Mouse (Mus musculus) mouse trophoblast stem cell (cell line): ENCODE data around the gene Fam19a5.

Experiments
- in situ Hi-C, 2 experiments: fragments of 300-500 bp; cut with MseI, MboI; formaldehyde crosslinking; loops; 2 replicates in 1 of 2; 3 replicates in 1 of 2; pipeline ENCODE4 v1.15.1; 2025

Fam19a5 gene

GRCm38 (mm10) chr15:87661954-87662353 is 117.9 kb downstream of the Fam19a5 start:
- in situ Hi-C loops = no loop called here

GRCm38 (mm10) chr15:87666041-87666750 is 122.1 kb downstream of the Fam19a5 start:
- in situ Hi-C loops = no loop called here

- in situ Hi-C loops = no loop called here
Measured at GRCm38 (mm10) chr15:87667416-87667815, 123.3 kb downstream of the Fam19a5 start.

GRCm38 (mm10) chr15:87668112-87668511 is 124.0 kb downstream of the Fam19a5 start:
- in situ Hi-C loops = no loop called here

GRCm38 (mm10) chr15:87671929-87672328 is 127.8 kb downstream of the Fam19a5 start:
- in situ Hi-C loops = no loop called here

GRCm38 (mm10) chr15:87678711-87679110 is 134.6 kb downstream of the Fam19a5 start:
- in situ Hi-C loops = no loop called here

GRCm38 (mm10) chr15:87682410-87682809 is 138.3 kb downstream of the Fam19a5 start:
- in situ Hi-C loops = no loop called here

GRCm38 (mm10) chr15:87686415-87687040 is 142.4 kb downstream of the Fam19a5 start:
- in situ Hi-C loops = no loop called here

GRCm38 (mm10) chr15:87691271-87691955 is 147.3 kb downstream of the Fam19a5 start:
- in situ Hi-C loops = no loop called here

- in situ Hi-C loops = no loop called here
Measured at GRCm38 (mm10) chr15:87691958-87692357, 147.9 kb downstream of the Fam19a5 start.

GRCm38 (mm10) chr15:87692394-87692793 is 148.3 kb downstream of the Fam19a5 start:
- in situ Hi-C loops = no loop called here

GRCm38 (mm10) chr15:87692865-87693513 is 148.9 kb downstream of the Fam19a5 start:
- in situ Hi-C loops = no loop called here

- in situ Hi-C loops = no loop called here
Measured at GRCm38 (mm10) chr15:87697433-87697996, 153.4 kb downstream of the Fam19a5 start.

- in situ Hi-C loops = no loop called here
Measured at GRCm38 (mm10) chr15:87698562-87699320, 154.6 kb downstream of the Fam19a5 start.

- in situ Hi-C loops = no loop called here
Measured at GRCm38 (mm10) chr15:87702821-87703220, 158.7 kb downstream of the Fam19a5 start.

- in situ Hi-C loops = no loop called here
Measured at GRCm38 (mm10) chr15:87703334-87703733, 159.2 kb downstream of the Fam19a5 start.

- in situ Hi-C loops = no loop called here
Measured at GRCm38 (mm10) chr15:87711790-87712189, 167.7 kb downstream of the Fam19a5 start.

- in situ Hi-C loops = no loop called here
Measured at GRCm38 (mm10) chr15:87712221-87712620, 168.1 kb downstream of the Fam19a5 start.

- in situ Hi-C loops = no loop called here
Measured at GRCm38 (mm10) chr15:87715037-87715676, 171.1 kb downstream of the Fam19a5 start.

GRCm38 (mm10) chr15:87717056-87717455 is 173.0 kb downstream of the Fam19a5 start:
- in situ Hi-C loops = no loop called here
